Mouse (Mus musculus): Measurements from ENCODE around the gene Tspan17. TPM values are rescaled to one million over a fixed set of nuclear protein-coding genes. Genes with fewer than 3 reads are reported as not detected.
A peak's percentile ranks its signal among the peaks of the same experiment; 100 is the strongest.

Tspan17 gene
- polyA plus RNA-seq, 1 experiment from 2014 or later = 1.5 TPM

DNA sequence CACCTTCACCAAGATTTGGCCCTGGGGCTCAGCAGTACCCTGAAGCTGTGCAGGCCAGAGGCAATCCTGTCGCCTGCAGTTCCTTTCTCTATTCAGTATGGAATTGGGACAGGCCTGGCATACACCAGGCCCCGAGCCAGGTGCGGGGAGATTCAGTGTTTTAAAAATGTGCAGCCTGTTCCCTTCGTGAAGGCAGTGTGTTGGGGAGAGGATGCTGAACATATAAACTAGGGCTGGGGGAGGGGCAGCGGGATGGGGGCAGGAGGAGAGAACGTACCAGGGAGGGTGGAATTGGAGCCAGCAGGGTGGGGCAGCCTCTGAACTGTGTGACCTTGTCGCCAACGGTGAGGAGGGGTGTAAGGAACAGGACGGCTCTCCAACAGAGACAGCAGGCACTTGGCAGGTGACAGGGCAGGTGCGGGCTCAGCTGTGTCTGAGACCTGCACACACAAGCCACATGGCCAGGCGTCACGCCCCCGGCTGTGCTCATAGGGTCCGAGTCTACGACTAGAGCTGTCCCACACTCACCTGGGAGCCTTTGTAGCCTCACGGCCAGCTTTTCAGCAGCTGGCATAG lies 4.9 kb downstream of the Tspan17 start:
- H3K4me1 ChIP-seq (replicated peaks) = peaks cover 14% of the 10 kb centered on the region
- 69% methylated on average over 16 of the region's 16 CpGs for WGBS (ENCODE audit: insufficient replicate concordance)
- ATAC-seq (ENCODE audit: low read depth) (no peak), DNase-seq (no peak)
- H3K36me3 ChIP-seq = no peaks in the 10 kb centered on the region
- peaks cover 36% of the 10 kb centered on the region for H3K27me3 ChIP-seq
- H3K4me3 ChIP-seq (replicated peaks) = no peak overlapping the region
- H3K4me2 ChIP-seq = no peak overlapping the region
- H3K9ac ChIP-seq = no peak overlapping the region
- no peak overlapping the region for H3K27ac ChIP-seq
- H3K9me3 ChIP-seq (replicated peaks) = no peaks in the 10 kb centered on the region; the same call in 1 of the 2 replicates

DNA sequence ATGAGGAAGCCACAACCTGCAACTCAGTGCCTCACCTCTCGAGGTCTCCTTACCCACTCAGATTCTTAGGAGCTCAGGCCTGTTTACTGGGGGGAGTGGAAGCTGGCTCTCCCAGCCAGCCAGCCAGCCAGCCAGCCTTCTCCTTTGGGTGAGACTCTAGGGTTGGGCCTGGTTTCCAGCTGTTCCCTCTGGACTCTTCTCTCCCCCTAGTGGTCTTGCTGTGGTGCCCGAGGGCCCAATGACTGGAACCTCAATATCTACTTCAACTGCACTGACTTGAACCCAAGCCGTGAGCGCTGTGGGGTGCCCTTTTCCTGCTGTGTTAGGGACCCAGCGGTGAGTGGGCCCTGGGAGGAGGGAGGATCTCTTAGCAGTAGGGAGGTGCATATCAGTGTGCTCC lies 5.7 kb downstream of the Tspan17 start:
- Histone ChIP-seq H3K4me2 (no peak overlapping the region), H3K27me3 (peaks cover 29% of the 10 kb centered on the region), H3K4me3 (replicated peaks) (no peak overlapping the region), H3K27ac (no peak overlapping the region), H3K4me1 (replicated peaks) (peaks cover 7% of the 10 kb centered on the region), H3K9ac (no peak overlapping the region), H3K9me3 (replicated peaks) (no peaks in the 10 kb centered on the region), H3K36me3 (no peaks in the 10 kb centered on the region)
- ATAC-seq (ENCODE audit: low read depth) (no peak), DNase-seq (no peak)
- WGBS (ENCODE audit: insufficient replicate concordance) = 43% methylated on average over 5 of the region's 5 CpGs

DNA sequence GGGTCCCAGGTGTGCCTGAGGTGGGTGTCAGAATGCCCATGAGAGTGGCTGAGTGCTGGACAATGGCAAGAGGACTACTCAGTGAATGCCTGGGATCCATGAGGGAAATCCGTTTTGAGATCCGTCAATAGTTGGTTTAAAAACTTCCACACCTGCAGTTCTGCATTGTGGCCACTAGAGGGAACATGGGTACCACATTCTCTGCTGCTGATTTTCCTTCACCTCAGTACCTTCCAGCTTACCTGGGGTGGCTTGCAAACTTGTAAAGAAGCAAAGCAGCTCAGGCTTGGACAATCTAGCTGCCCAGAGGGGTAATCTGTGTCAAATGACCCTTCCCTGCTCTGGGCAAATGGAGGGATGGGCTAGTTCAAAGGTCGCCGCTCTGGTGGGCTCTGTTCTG lies 8.2 kb downstream of the Tspan17 start:
- Histone ChIP-seq H3K9me3 (replicated peaks) (no peaks in the 10 kb centered on the region), H3K27me3 (peaks cover 6% of the 10 kb centered on the region; the same call in 1 of the 2 replicates), H3K4me1 (replicated peaks) (no peaks in the 10 kb centered on the region), H3K9ac (no peak overlapping the region), H3K4me2 (no peak overlapping the region), H3K4me3 (replicated peaks) (no peak overlapping the region), H3K27ac (no peak overlapping the region), H3K36me3 (no peaks in the 10 kb centered on the region)
- ATAC-seq (ENCODE audit: low read depth) (no peak), DNase-seq (no peak)
- 43% methylated on average over 4 of the region's 4 CpGs for WGBS (ENCODE audit: insufficient replicate concordance)

DNA sequence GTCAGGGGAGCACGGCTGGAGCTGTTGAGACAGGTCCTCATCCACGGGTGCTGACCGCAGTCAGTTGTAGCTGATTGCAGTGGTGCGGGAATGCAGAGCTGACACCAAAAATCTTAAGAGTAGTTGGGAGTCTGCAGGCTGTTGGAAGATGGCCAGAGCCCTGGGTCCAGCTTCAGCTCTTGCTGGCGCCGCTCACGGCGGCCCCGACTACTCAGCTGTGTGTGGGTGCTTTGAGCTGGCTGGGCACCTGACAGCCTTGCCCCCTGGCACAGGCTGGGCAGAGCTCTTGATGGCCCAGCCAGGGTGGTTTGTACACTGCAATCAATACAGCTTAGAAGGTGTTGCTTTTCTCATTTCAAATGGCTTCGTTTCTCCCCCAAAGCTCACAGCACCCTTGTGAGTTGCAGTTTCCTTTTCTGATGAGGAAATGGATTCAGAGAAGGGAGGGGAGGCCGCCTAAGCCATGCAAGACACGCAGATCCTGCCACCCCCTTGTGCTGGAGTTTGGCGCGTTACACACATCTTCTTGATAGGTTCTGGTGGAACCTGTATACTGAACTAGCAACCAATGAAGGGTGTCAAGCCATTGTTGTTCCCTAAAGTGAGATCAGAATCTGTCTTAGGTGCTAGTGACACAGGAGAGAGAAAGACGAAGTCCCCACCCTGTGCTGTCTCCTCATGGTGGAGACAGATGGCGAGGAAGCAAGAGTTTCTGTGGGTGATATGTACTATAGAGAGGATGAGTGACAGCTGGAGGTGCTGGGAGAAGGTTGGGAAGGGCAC lies 8.9 kb downstream of the Tspan17 start:
- no peak for ATAC-seq (ENCODE audit: low read depth)
- Histone ChIP-seq H3K27me3 (no peaks in the 10 kb centered on the region), H3K9me3 (replicated peaks) (no peaks in the 10 kb centered on the region)

DNA sequence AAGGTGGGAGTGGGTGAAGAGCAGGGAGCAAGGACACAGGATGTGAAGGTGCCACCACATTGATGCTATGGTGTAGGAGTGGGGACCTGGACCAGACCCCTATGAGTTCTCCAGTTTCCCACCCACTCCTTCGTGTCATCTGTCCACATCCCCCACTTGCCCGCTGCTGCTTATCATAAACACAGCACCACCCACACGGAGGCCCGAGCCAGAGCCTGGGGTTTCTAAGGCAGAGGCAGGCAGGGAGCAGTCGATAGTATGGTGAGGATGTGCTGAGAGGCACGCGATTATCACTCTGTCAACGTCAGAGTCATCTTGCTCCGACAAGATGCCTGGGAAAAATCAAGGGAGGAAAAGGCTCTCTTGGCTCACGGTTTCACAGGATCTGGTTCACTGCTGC lies 9.6 kb downstream of the Tspan17 start:
- Histone ChIP-seq H3K9me3 (replicated peaks) (no peaks in the 10 kb centered on the region), H3K4me1 (replicated peaks) (no peaks in the 10 kb centered on the region), H3K27me3 (no peaks in the 10 kb centered on the region), H3K9ac (no peak overlapping the region), H3K36me3 (no peaks in the 10 kb centered on the region), H3K4me2 (no peak overlapping the region), H3K4me3 (replicated peaks) (no peak overlapping the region), H3K27ac (no peak overlapping the region)
- ATAC-seq (ENCODE audit: low read depth) = no peak
- 50% methylated on average over 10 of the region's 10 CpGs for WGBS (ENCODE audit: insufficient replicate concordance)
- DNase-seq = no peak

More for the DNA sequence above, 8.9 kb downstream of the Tspan17 start:
- DNase-seq = no peak
- Histone ChIP-seq H3K27ac (no peak overlapping the region), H3K4me1 (replicated peaks) (no peaks in the 10 kb centered on the region), H3K4me3 (replicated peaks) (no peak overlapping the region), H3K9ac (no peak overlapping the region), H3K36me3 (no peaks in the 10 kb centered on the region), H3K4me2 (no peak overlapping the region)
- WGBS (ENCODE audit: insufficient replicate concordance) = 63% methylated on average over 16 of the region's 16 CpGs

DNA sequence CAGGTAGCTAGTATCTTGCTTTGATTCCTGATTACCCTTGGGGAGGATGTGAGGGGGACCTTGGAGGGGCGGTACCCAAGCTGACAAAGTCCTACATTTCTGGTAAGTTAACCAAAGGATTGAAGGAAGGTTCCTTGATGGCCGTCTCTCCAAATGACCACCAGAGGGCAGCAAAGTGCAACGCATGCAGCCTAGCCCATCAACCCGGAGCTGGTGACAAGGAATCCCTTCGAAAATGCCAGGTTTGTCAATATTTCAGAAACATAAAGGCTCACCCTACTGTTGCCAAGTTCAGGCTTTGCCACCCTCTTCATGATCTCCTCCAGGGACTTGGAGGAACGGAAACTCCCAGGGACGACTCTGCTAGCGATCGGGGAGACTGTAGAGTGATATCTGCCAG lies 10.5 kb downstream of the Tspan17 start:
- Histone ChIP-seq H3K27me3 (peaks cover 6% of the 10 kb centered on the region; the same call in 1 of the 2 replicates), H3K9me3 (replicated peaks) (no peaks in the 10 kb centered on the region), H3K4me1 (replicated peaks) (no peaks in the 10 kb centered on the region), H3K36me3 (no peaks in the 10 kb centered on the region), H3K4me3 (replicated peaks) (no peak overlapping the region), H3K4me2 (no peak overlapping the region), H3K9ac (no peak overlapping the region), H3K27ac (no peak overlapping the region)
- DNase-seq = peak; percentile 33
- WGBS (ENCODE audit: insufficient replicate concordance) = 24% methylated on average over 9 of the region's 9 CpGs
- no peak for ATAC-seq (ENCODE audit: low read depth)

DNA sequence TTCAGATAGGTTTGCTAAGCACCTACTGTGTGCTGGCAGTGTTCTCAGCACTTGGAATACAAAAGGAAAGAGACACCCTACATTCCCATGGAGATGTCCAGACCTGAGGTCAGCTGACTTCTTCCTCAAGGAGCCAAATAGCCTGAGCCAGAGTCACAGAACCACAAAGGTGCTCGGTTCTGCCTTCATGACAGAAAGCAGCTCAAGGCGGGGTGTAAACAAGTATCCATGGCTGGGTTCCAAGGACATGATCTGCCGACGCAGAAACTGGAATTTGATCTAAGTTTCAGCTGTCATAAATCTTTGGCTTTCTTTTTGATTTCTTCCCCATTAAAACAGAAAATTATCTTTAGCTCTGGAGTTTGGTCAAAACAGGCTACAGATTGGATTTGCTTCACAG lies 11.0 kb downstream of the Tspan17 start:
- Histone ChIP-seq H3K4me3 (replicated peaks) (no peak overlapping the region), H3K9me3 (replicated peaks) (no peaks in the 10 kb centered on the region), H3K36me3 (no peaks in the 10 kb centered on the region), H3K9ac (no peak overlapping the region), H3K27ac (no peak overlapping the region), H3K4me2 (no peak overlapping the region), H3K27me3 (peaks cover 9% of the 10 kb centered on the region; the same call in 1 of the 2 replicates), H3K4me1 (replicated peaks) (no peaks in the 10 kb centered on the region)
- ATAC-seq (ENCODE audit: low read depth) (no peak), DNase-seq (no peak)
- 63% methylated on average over 4 of the region's 4 CpGs for WGBS (ENCODE audit: insufficient replicate concordance)

DNA sequence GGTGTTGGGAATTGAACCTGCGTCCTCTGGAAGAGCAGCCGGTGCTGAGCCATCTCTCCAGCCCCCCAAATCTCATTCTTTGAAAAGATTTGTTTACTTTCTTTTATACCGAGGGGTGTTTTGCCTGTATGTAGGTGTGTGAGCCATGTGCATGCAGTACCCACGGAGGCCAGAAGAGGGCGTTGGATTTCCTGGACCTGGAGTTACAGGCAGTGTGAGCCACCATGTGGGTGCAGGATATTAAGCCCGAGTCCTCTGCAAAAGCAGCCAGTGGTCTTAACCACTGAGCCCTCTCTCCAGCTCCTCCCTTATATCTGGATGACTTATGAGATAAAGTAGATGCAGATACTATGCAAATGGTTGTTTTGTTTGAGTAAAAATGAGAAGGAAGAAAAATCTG lies 13.8 kb downstream of the Tspan17 start:
- H3K9ac ChIP-seq = no peak overlapping the region
- H3K4me3 ChIP-seq (replicated peaks) = no peak overlapping the region
- H3K4me1 ChIP-seq (replicated peaks) = no peaks in the 10 kb centered on the region
- H3K4me2 ChIP-seq = no peak overlapping the region
- no peak for ATAC-seq (ENCODE audit: low read depth)
- no peak for DNase-seq
- H3K9me3 ChIP-seq (replicated peaks) = no peaks in the 10 kb centered on the region
- WGBS (ENCODE audit: insufficient replicate concordance) = 58% methylated on average over 6 of the region's 6 CpGs
- no peak overlapping the region for H3K27ac ChIP-seq
- H3K36me3 ChIP-seq = no peaks in the 10 kb centered on the region
- peaks cover 23% of the 10 kb centered on the region for H3K27me3 ChIP-seq

DNA sequence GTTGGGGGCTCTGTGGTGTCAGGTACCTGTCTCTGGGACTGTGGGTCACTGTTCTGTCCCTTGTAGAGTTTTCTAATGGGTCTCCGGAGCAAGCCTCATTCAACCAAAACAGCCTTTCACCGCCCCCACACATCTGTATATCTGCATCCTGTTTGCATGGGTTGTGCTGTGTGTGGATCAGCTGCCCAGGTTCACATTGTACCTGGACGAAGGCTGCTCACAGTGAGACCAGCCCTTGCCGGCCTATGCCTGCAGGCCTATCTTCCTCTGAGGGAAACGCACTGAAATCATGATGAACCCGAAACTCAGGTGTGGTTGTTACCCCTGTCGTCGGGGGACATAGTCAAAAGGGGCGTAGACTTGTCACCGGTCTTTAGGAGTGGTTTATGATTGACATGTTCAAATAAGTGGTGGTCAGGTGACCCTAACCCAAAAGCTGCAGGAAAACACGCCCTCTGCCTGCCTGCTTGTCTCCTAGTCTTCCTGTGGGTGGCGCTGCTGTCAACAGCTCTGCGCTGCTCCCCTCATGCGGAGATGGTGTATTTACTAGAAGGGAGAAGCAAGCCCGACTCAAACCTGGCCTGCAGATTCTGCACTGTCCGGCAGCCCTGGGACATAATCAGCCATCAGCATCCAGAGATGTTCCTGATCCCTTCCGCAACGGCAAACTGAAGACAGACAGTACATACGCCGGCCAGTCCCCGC lies 16.1 kb downstream of the Tspan17 start:
- Histone ChIP-seq H3K27ac (no peak overlapping the region), H3K4me2 (no peak overlapping the region), H3K36me3 (no peaks in the 10 kb centered on the region), H3K9me3 (replicated peaks) (no peaks in the 10 kb centered on the region), H3K9ac (no peak overlapping the region), H3K4me3 (replicated peaks) (no peak overlapping the region), H3K27me3 (peaks cover 23% of the 10 kb centered on the region), H3K4me1 (replicated peaks) (no peaks in the 10 kb centered on the region)
- DNase-seq (no peak), ATAC-seq (ENCODE audit: low read depth) (no peak)
- WGBS (ENCODE audit: insufficient replicate concordance) = 35% methylated on average over 21 of the region's 21 CpGs

DNA sequence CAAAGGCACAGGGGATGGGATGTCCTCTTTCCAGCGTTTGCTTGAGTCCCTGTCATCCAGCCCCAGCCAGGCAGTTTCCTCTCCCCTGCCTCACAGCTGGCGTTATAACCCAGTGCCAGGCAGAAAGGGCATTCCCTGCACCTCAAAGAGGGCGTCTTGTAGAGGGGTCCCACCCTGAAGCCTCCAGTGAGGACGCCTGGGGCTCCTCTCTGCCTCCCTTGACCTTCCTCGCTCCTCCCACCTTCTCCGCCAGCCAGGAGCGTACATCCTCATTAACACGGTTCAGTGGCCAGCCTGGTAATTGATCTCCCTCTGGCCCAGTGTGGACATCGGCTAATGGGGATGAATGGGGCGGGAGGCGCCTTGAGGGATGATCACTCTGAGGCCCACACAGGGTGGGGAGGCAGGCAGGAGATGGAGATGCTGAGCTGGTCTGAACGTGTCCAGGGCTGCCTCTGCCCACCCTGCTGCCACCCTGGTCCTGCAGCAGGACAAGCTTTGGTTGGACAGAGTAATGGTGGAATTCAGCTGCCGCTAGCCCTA lies 17.3 kb downstream of the Tspan17 start:
- no peak for DNase-seq
- H3K4me3 ChIP-seq (replicated peaks) = no peak overlapping the region
- H3K27ac ChIP-seq = no peak overlapping the region
- H3K9ac ChIP-seq = no peak overlapping the region
- WGBS (ENCODE audit: insufficient replicate concordance) = 50% methylated on average over 13 of the region's 13 CpGs
- no peaks in the 10 kb centered on the region for H3K4me1 ChIP-seq (replicated peaks)
- no peaks in the 10 kb centered on the region for H3K36me3 ChIP-seq
- no peak for ATAC-seq (ENCODE audit: low read depth)
- no peaks in the 10 kb centered on the region for H3K9me3 ChIP-seq (replicated peaks)
- H3K4me2 ChIP-seq = no peak overlapping the region
- peaks cover 23% of the 10 kb centered on the region for H3K27me3 ChIP-seq

DNA sequence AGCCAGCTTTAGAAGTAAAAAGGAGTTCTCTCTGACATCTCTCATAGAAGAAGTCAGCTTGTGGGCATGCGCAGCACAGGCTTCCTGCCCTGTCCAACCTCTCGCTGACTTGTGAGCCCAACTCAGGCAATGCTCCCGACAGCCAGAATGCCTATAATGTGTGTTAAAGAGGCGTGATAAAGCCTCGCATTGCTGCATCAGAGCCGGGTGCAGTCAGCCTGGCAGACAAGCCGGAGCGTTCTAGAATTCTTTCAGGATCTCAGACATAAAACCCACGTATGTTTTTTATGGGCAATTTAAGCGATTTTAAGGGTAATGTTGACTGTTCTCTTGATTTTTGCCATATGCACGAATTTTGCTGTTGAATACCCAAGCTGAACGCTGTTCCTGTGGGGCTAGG lies 18.9 kb downstream of the Tspan17 start:
- Histone ChIP-seq H3K27ac (no peak overlapping the region), H3K4me2 (no peak overlapping the region), H3K27me3 (peaks cover 23% of the 10 kb centered on the region), H3K4me3 (replicated peaks) (no peak overlapping the region), H3K4me1 (replicated peaks) (no peaks in the 10 kb centered on the region), H3K36me3 (no peaks in the 10 kb centered on the region), H3K9me3 (replicated peaks) (no peaks in the 10 kb centered on the region), H3K9ac (no peak overlapping the region)
- DNase-seq (no peak), ATAC-seq (ENCODE audit: low read depth) (no peak)
- 60% methylated on average over 12 of the region's 12 CpGs for WGBS (ENCODE audit: insufficient replicate concordance)

Data from liver, embryonic 13.5 days (tissue).